Mouse (Mus musculus): ENCODE results near the gene Klhdc8b. TPM values are rescaled to one million over a fixed set of nuclear protein-coding genes. Genes with fewer than 3 reads are reported as not detected.

The Klhdc8b gene
- polyA plus RNA-seq, 1 experiment from 2014 or later = 63.4 TPM

DNA sequence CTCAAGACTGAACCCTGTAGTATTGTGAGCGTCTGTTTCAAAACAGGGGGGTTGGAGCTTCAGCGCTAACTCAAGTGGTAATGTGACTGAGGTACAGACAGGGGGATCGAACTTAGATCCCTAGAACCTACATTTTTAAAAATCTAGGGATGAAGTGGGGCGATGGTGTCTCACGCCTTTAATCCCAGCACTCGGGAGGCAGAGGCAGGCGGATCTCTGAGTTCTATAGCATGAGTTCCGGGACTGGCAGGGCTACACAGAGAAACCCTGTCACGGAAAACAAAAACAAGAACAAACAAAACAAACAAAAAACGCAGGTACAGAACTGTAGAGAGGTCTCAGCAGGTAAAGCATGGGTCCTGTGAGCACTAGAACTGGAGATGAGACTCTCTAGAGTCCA lies 4.4 kb downstream of the Klhdc8b start:
- Histone ChIP-seq H3K27ac (no peak overlapping the region), H3K9ac (no peak overlapping the region), H3K36me3 (no peaks in the 10 kb centered on the region), H3K27me3 (replicated peaks) (no peaks in the 10 kb centered on the region), H3K9me3 (no peaks in the 10 kb centered on the region), H3K4me3 (no peak overlapping the region), H3K4me1 (peaks cover 15% of the 10 kb centered on the region), H3K4me2 (replicated peaks) (no peak overlapping the region)
- no peak for ATAC-seq (ENCODE audit: low FRiP score, low read depth)
- 88% methylated on average over 10 of the region's 10 CpGs for WGBS

DNA sequence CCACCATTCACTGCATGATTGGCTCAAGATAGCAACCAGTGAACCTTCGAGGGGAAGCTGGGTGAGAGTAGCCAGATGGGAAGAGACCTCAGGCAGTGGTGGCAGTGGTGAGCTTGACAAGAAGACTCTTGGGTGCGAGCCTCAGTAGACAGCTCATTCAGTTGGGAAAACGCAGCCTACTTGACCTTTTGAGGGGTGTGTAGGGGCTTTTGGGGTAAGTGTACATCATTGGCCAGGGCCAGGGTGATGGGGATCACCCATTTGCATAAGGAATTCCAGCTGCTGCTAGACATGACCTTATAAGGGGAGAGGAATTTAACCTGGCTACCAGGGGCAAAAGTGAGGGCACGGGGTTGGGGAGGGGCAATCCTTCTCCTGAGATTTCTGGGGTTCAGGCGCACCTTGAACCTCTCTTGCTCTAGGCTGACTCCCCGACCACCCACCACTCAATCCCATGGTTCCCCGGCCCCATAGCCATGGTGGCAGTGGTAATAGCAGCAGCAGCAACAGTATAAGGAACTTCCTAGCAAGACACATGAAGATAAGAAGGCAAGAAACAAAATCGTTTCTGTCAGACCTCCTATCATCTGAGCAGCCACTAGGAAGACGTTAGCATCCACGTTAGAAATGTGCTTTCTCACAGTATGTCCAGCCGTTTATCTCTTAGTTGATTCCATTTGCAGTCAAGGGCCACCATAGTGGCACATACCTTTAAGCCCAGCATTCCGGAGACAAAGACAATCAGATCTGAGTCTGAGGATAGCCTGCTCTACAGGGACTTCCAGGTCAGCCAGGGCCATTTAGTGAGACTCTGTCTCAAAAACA lies 5.4 kb downstream of the Klhdc8b start:
- Histone ChIP-seq H3K4me2 (replicated peaks) (no peak overlapping the region), H3K27me3 (replicated peaks) (no peaks in the 10 kb centered on the region), H3K36me3 (no peaks in the 10 kb centered on the region), H3K4me1 (peaks cover 16% of the 10 kb centered on the region), H3K4me3 (no peak overlapping the region), H3K9ac (no peak overlapping the region), H3K9me3 (no peaks in the 10 kb centered on the region), H3K27ac (no peak overlapping the region)
- ATAC-seq (ENCODE audit: low FRiP score, low read depth) = no peak
- WGBS = 80% methylated on average over 12 of the region's 12 CpGs

DNA sequence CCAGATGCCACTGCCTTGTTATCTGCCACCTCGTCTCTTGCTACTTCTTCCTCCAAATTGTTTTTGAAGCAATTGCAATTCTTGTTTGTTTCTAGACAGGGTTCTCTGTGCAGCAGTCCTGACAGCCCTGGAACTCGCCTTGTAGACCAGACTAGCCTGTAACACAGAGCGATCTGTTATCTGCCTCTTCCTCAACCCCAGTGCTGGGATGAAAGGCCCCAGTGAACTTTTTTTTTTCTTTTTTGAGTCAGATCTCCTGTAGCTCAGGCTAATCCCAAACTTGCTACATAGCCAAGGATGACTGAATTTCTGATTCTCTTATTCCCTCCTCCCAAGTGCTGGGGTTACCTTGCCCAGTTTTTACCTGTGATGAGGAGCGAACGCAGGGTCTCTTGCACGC lies 7.0 kb downstream of the Klhdc8b start:
- ATAC-seq (ENCODE audit: low FRiP score, low read depth) = no peak
- no peaks in the 10 kb centered on the region for H3K36me3 ChIP-seq
- no peak overlapping the region for H3K4me3 ChIP-seq
- H3K9ac ChIP-seq = no peak overlapping the region
- H3K4me2 ChIP-seq (replicated peaks) = no peak overlapping the region
- H3K9me3 ChIP-seq = no peaks in the 10 kb centered on the region
- WGBS = 85% methylated on average over 6 of the region's 6 CpGs
- no peaks in the 10 kb centered on the region for H3K27me3 ChIP-seq (replicated peaks)
- H3K4me1 ChIP-seq = peaks cover 28% of the 10 kb centered on the region
- no peak overlapping the region for H3K27ac ChIP-seq

DNA sequence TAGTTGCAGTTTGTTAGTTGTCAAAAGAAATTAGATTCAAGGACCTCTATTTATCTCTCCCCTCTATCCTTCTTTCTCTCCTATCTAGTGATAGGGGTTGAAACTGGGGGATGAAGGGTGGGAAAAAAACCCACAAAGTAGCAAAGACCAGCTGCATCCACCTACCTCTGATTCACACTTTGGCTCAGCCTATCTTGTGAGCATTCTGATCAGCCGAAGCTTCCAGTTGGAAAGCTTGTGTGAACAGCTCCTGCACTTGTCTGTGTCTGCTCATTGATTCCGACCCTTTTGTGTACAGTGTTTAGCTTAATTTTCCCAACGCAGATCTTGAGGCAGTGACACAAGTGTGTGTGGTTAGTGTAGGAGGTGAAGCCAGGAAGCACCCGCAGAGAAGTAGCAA lies 7.9 kb downstream of the Klhdc8b start:
- H3K9me3 ChIP-seq = no peaks in the 10 kb centered on the region
- ATAC-seq (ENCODE audit: low FRiP score, low read depth) = no peak
- H3K4me1 ChIP-seq = peaks cover 37% of the 10 kb centered on the region
- 0 out of 2 replicates have a peak, but pooled peaks cover 2% of the 10 kb centered on the region for H3K36me3 ChIP-seq
- H3K27me3 ChIP-seq (replicated peaks) = no peaks in the 10 kb centered on the region
- H3K4me3 ChIP-seq = no peak overlapping the region
- H3K9ac ChIP-seq = no peak overlapping the region
- H3K4me2 ChIP-seq (replicated peaks) = no peak overlapping the region
- no peak overlapping the region for H3K27ac ChIP-seq
- 86% methylated on average over 4 of the region's 4 CpGs for WGBS

DNA sequence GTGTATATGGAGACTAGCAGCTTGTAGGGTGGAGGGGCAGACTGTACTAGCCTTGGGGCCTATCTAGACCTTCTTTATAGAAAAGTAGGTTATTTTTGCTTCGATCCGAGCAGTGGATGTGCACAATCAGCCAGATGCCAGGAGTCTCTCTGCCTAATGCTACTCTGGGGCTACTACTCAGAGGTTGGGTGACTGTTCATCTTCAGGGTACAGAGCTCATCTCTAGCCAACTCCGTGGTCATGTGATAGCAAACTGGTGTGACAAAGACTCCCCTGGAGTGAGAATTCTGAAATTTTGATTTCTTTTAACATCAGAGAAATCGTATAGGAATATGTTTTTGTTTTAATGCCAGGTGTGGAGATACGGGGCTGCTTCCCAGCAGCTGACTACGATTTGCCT lies 8.5 kb downstream of the Klhdc8b start:
- H3K27ac ChIP-seq = no peak overlapping the region
- peaks cover 42% of the 10 kb centered on the region for H3K4me1 ChIP-seq
- peak overlapping the region; percentile 74 for H3K4me2 ChIP-seq (replicated peaks)
- H3K36me3 ChIP-seq = peaks cover 8% of the 10 kb centered on the region; the same call in 1 of the 2 replicates
- no peak for ATAC-seq (ENCODE audit: low FRiP score, low read depth)
- 58% methylated on average over 6 of the region's 6 CpGs for WGBS
- H3K9ac ChIP-seq = peak overlapping the region; percentile 60
- no peaks in the 10 kb centered on the region for H3K9me3 ChIP-seq
- peak overlapping the region; percentile 49 for H3K4me3 ChIP-seq
- H3K27me3 ChIP-seq (replicated peaks) = no peaks in the 10 kb centered on the region

DNA sequence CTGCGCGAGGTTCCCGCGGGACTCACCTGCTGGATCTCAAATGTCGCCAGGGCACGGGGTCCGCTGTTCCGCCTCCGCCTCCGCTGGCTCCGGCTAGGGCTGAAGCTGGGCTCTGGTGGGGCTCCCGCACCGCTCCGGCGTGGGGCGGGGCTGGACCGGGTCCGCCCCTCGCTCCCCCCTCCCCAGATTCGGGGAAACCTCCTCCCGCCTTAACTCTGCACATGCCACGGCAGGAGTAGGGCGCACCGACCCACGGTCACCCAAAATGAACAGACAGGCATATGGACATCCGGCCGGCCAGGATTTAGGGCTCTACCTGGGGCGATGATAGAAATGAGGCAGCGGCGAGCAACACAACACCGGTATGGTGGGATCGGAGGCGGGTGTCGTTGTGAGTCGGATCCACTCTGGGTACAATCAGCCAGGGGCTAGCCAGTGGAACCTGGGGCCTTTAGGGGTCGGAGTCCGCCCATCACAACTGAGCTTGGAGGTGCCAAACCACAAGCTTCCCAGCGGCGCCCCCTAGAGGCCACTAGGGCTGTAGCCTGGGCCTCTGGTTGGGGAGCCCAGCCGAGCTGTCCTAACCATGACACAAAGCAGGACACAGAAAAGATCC lies 9.0 kb downstream of the Klhdc8b start:
- Histone ChIP-seq H3K36me3 (peaks cover 13% of the 10 kb centered on the region; the same call in 1 of the 2 replicates), H3K27ac (peak overlapping the region; percentile 4; the same call in 1 of the 2 replicates), H3K4me3 (peak overlapping the region; percentile 49), H3K27me3 (replicated peaks) (no peaks in the 10 kb centered on the region), H3K9ac (peak overlapping the region; percentile 60), H3K4me2 (replicated peaks) (peak overlapping the region; percentile 74), H3K9me3 (no peaks in the 10 kb centered on the region), H3K4me1 (peaks cover 42% of the 10 kb centered on the region)
- peak; percentile 73 for ATAC-seq (ENCODE audit: low FRiP score, low read depth)
- under 1% methylated on average over 40 of the region's 40 CpGs for WGBS

DNA sequence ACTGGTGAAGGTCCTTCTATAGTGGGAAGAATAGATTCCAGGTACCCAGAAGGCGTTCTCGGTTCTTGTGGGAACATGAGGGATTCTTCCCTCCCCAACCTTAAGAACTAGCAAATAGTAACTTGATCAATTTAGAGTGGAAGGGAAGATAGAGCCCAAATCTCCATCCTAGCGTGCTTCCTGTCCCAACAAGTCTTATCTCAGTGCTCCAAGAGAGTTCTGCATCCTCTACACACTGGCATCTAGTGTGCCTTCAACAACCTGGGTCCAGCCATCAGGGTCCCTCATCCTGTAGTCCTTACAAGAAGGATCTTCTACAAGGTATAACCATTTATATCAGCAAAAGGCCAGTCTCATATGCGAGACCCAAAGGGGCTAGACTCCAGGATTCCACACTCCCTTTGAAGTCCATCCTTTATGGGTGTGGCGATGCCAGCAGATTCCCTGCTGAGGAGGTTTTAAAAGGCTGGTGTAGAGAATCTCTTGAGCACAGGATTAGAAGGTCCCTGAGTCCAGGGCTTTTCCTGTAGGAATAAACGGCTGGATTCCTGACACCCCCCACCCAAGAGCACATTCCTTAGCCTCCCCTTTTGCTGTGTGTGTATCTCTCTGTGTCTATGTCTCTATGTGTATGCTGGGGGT lies 9.7 kb downstream of the Klhdc8b start:
- Histone ChIP-seq H3K27me3 (replicated peaks) (no peaks in the 10 kb centered on the region), H3K27ac (0 out of 2 replicates have a peak overlapping the region, but pooled peaks have one; percentile 4), H3K9ac (peak overlapping the region; percentile 60), H3K4me3 (peak overlapping the region; percentile 49), H3K4me1 (peaks cover 42% of the 10 kb centered on the region), H3K4me2 (replicated peaks) (peak overlapping the region; percentile 74), H3K36me3 (peaks cover 13% of the 10 kb centered on the region; the same call in 1 of the 2 replicates), H3K9me3 (no peaks in the 10 kb centered on the region)
- WGBS = 57% methylated on average over 6 of the region's 6 CpGs
- ATAC-seq (ENCODE audit: low FRiP score, low read depth) = no peak

DNA sequence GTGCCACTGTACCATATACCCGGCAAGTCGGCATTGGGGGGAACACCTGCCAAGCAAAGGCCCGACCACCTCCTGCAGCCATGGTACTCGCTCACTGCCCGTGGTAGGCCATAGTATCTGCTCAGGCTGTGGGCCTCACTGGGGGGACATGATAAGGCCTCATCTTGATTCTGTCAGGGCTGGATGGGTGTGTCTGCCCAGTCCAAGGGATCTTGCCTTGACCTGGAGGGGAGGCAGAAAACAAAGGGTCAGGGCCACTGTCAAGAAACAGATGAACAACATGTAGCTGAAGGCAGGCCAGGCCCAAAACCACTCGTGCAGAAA lies 10.2 kb downstream of the Klhdc8b start:
- WGBS = 84% methylated on average over 6 of the region's 6 CpGs
- Histone ChIP-seq H3K9ac (peak overlapping the region; percentile 40), H3K4me3 (peak overlapping the region; percentile 19; the same call in 1 of the 2 replicates)

DNA sequence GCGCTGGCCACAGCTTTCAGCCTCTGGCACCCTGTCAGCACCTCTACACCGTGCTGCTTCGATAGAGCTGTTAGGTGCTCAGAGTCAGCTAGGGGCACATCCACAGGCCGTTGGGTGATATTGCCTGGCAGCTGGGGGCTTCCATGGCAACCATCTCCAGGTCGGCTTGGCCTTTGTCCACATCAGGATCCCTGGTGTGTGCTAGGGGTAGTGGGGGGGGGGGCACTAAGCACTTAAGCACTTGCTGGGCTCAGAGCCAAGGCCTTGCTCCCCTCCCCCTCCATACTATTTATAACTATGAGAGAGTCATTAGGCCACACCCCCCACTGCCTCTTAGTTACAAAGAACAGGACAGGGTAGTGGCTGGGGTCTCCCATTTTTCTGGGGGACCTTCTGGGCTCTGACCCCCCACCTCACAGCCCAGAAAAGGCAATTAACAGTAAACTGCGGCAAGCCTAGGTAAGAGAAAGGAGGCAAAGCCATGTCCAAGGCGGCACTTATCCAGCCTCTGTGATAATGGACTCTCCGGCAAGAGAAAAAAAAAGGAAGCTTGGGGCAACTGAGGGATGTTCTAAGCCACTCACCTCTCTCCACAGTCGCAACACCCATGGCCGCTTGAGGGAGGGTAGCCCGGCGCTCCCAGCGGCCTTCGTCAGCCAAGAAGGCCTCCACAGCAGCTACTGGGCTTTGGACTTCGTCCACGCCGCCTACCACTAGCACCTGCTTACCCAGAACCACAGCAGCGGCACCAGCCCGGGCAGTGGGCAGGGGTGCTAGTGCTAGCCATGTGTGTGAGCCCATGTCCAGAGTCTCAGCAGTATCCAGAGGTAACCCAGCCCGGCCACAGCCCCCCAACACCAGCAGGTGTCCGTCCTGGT lies 10.8 kb downstream of the Klhdc8b start:
- Histone ChIP-seq H3K27me3 (replicated peaks) (no peaks in the 10 kb centered on the region), H3K9ac (peak overlapping the region; percentile 40), H3K9me3 (no peaks in the 10 kb centered on the region), H3K36me3 (peaks cover 13% of the 10 kb centered on the region; the same call in 1 of the 2 replicates), H3K4me1 (peaks cover 42% of the 10 kb centered on the region), H3K4me2 (replicated peaks) (peak overlapping the region; percentile 74), H3K4me3 (peak overlapping the region; percentile 19), H3K27ac (peak overlapping the region; percentile 74)
- peak; percentile 68 for ATAC-seq (ENCODE audit: low FRiP score, low read depth)
- WGBS = 58% methylated on average over 21 of the region's 21 CpGs

More for the DNA sequence above, 10.2 kb downstream of the Klhdc8b start:
- Histone ChIP-seq H3K27ac (0 out of 2 replicates have a peak overlapping the region, but pooled peaks have one; percentile 74), H3K4me1 (peaks cover 42% of the 10 kb centered on the region), H3K36me3 (peaks cover 13% of the 10 kb centered on the region; the same call in 1 of the 2 replicates), H3K4me2 (replicated peaks) (peak overlapping the region; percentile 74), H3K27me3 (replicated peaks) (no peaks in the 10 kb centered on the region), H3K9me3 (no peaks in the 10 kb centered on the region)
- no peak for ATAC-seq (ENCODE audit: low FRiP score, low read depth)

DNA sequence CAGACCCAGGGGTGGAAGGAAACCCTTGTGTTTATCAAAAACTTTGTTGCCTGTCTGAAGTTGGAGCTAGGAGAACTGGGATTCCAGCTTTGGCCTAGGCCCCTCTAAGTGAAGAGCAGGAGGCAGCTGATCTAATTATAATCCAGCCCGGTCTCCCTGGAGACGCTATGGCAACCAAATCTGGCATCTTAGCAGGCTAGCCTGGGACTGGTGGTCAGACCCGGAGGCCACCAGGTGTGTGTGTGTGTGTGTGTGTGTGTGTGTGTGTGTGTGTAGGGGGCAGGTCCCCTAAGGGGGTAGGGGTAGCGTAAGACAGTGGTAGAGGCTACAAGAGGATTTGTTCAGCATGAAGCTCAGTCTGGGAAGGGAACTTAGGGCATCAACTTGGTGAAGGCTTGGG lies 11.5 kb downstream of the Klhdc8b start:
- H3K9me3 ChIP-seq = no peaks in the 10 kb centered on the region
- peak overlapping the region; percentile 74 for H3K27ac ChIP-seq
- peaks cover 42% of the 10 kb centered on the region for H3K4me1 ChIP-seq
- peaks cover 13% of the 10 kb centered on the region; the same call in 1 of the 2 replicates for H3K36me3 ChIP-seq
- peak overlapping the region; percentile 74 for H3K4me2 ChIP-seq (replicated peaks)
- H3K4me3 ChIP-seq = peak overlapping the region; percentile 7; the same call in 1 of the 2 replicates
- no peaks in the 10 kb centered on the region for H3K27me3 ChIP-seq (replicated peaks)
- WGBS = 35% methylated on average over 4 of the region's 4 CpGs
- H3K9ac ChIP-seq = peak overlapping the region; percentile 38; the same call in 1 of the 2 replicates
- ATAC-seq (ENCODE audit: low FRiP score, low read depth) = peak; percentile 60

DNA sequence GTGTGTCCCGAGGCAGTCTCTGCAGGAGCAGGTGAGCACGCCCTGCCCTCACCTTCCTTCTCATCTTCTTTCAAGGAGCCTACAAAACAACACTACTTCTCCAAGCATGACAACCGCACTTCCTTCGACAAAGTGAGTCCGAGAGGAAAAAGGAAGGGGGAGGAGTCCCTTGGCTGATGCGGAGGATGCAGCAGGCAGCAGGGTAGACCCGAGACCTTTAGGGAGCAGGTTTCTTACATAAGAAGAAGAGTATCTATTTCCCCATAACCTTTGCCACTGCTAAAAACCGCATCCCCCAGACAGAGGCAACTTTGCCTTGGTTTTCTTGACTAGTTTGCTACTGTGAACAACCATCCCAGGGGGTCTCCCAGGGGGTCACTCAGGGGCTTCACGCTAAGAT lies 16.3 kb downstream of the Klhdc8b start:
- Histone ChIP-seq H3K36me3 (peaks cover 13% of the 10 kb centered on the region; the same call in 1 of the 2 replicates), H3K4me2 (replicated peaks) (no peak overlapping the region), H3K4me3 (no peak overlapping the region), H3K27ac (no peak overlapping the region), H3K9ac (no peak overlapping the region), H3K4me1 (peaks cover 21% of the 10 kb centered on the region), H3K27me3 (replicated peaks) (no peaks in the 10 kb centered on the region), H3K9me3 (no peaks in the 10 kb centered on the region)
- 74% methylated on average over 9 of the region's 9 CpGs for WGBS
- ATAC-seq (ENCODE audit: low FRiP score, low read depth) = no peak
